Mouse (Mus musculus) gastrocnemius, postnatal 36 days (tissue): ENCODE results near the gene Sp7. TPM values are rescaled to one million over a fixed set of nuclear protein-coding genes. Genes with fewer than 3 reads are reported as not detected.

ENCODE experiments used
- DNase-seq, 2 experiments: peaks; one replicate each; pipeline ENCODE4 v3.0.0; 2022
- intact Hi-C: fragments of 180-260 bp; cut with DNase I; formaldehyde crosslinking; loops from one replicate; pipeline ENCODE4 v1.15.1; 2025
- long read RNA-seq, 2 experiments: library from polyadenylated mRNA; stranded (forward); transcript quantifications; one replicate each; pipeline ENCODE4 v2.0.0; 2021
- total RNA-seq, 2 experiments: library from RNA; stranded (reverse); gene quantifications; 2 replicates each; pipeline ENCODE4 v1.2.3; 2021

Gene Sp7
- total RNA-seq, result not detected
- long read RNA-seq, experiment 1, result 0 reads
- long read RNA-seq, experiment 2, partial matches to known transcripts, result 0 of 1 reads
- long read RNA-seq, experiment 2, other reads (novel, unspliced or antisense), result 1 of 1 reads

- intact Hi-C loops, result no loop called here
- no peak for DNase-seq
Observed at GRCm38 (mm10) chr15:102366733-102367344, at the start of gene Sp7. Gene Sp7, minus strand, starts transcription at chr15:102367182.

DNA sequence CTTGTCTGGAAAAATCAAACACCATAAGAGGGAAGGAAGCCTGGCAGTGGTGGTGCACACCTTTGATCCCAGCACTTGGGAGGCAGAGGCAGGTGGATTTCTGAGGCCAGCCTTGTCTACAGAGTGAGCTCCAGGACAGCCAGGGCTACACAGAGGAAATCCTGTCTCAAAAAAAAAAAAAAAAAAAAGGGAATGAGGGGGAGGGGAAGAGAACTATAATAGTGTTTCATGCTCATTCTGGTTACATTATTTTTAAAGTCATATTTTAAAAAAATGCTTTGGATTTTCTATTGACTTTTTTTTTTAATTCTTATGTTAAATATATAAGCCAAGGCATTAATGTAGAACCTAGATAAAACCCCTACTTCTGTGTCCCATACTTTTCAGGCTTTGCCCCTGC, 46.7 kb upstream of the Sp7 start:
- intact Hi-C loops, result no loop called here
- DNase-seq, result no peak

DNA sequence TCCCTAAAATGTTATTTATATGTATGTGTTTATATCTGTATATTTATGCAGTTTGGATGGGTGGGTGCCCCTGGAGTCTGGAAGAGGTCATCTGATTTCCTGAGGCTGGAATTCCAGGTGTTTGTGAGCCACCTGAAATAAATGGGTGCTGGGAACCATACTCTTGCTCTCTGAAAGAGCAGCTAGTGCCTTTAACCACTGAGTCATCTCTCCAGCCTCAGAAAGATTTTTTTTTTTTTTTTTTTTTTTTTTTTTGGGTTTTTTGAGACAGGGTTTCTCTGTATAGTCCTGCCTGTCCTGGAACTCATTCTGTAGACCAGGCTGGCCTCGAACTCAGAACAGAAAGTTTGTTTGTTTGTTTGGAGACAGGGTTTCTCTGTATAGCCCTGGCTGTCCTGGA, 44.1 kb upstream of the Sp7 start:
- intact Hi-C loops, result no loop called here

DNA sequence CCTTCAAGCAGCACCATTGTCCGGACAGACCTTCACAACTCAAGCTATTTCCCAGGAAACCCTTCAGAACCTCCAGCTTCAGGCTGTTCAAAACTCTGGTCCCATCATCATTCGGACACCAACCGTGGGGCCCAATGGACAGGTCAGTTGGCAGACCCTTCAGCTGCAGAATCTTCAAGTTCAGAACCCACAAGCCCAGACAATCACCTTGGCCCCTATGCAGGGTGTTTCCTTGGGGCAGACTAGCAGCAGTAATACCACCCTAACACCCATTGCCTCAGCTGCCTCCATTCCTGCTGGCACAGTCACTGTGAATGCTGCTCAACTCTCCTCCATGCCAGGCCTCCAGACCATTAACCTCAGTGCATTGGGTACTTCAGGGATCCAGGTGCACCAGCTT, 42.3 kb upstream of the Sp7 start:
- no peak for DNase-seq
- intact Hi-C loops, result no loop called here

More for the DNA sequence above, 44.1 kb upstream of the Sp7 start:
- no peak for DNase-seq

DNA sequence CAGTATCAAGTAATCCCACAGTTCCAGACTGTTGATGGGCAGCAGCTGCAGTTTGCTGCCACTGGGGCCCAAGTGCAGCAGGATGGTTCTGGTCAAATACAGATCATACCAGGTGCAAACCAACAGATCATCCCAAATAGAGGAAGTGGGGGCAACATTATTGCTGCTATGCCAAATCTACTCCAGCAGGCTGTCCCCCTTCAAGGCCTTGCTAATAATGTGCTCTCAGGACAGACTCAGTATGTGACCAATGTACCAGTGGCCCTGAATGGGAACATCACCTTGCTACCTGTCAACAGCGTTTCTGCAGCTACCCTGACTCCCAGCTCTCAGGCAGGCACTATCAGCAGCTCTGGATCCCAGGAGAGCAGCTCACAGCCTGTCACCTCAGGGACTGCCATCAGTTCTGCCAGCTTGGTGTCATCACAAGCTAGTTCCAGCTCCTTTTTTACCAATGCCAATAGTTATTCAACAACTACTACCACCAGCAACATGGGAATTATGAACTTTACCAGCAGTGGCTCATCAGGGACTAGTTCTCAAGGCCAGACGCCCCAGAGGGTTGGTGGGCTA, 41.7 kb upstream of the Sp7 start:
- intact Hi-C loops, result no loop called here

DNA sequence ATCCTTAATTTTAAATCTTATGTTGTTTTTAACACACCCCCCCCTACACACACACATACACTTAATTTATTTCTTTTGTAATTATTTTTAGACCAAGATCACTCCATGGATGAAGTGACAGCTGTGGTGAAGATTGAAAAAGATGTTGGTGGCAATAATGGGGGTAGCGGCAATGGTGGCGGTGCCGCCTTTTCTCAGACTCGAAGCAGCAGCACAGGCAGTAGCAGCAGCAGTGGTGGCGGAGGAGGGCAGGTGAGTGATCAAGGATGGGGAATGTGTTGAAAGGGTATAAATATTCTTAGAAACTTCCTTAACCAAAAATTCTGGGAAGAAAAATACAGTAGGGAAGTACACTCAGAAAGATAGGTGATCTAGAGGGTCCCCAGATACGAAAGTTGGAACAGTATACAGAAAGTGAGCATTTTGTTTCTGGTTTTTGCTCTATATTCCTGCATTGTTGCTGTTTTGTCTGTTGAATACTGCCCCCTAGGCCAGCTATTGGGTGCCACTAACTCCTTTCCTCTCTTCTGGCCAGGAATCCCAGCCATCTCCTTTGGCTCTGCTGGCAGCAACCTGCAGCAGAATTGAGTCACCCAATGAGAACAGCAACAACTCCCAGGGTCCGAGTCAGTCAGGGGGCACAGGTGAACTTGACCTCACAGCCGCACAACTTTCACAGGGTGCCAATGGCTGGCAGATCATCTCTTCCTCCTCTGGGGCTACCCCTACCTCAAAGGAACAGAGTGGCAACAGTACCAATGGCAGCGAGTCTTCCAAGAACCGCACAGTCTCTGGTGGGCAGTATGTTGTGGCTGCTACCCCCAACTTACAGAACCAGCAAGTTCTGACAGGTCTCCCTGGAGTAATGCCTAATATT, 40.9 kb upstream of the Sp7 start:
- intact Hi-C loops, result no loop called here
- no peak for DNase-seq

More for the DNA sequence above, 41.7 kb upstream of the Sp7 start:
- DNase-seq, result no peak

GRCm38 (mm10) chr15:102406912-102407580, 40.1 kb upstream of the Sp7 start:
- DNase-seq, result no peak
- intact Hi-C loops, result no loop called here

GRCm38 (mm10) chr15:102406196-102406911, 39.4 kb upstream of the Sp7 start:
- intact Hi-C loops, result no loop called here
- DNase-seq, result peak; percentile 79 to 87

GRCm38 (mm10) chr15:102405489-102406195, 38.7 kb upstream of the Sp7 start, which contains the start of gene Sp1:
Gene Sp1, plus strand, starts transcription at chr15:102406143.
- DNase-seq, result peak; percentile 94 to 99
- intact Hi-C loops, result no loop called here

- intact Hi-C loops, result no loop called here
Observed at GRCm38 (mm10) chr15:102404608-102405488, 37.9 kb upstream of the Sp7 start.

GRCm38 (mm10) chr15:102402210-102402609, 35.2 kb upstream of the Sp7 start:
- DNase-seq, result no peak
- intact Hi-C loops, result no loop called here

More at GRCm38 (mm10) chr15:102404608-102405488, 37.9 kb upstream of the Sp7 start:
- peak in 1 of 2 experiments; percentile 95 for DNase-seq

- intact Hi-C loops, result no loop called here
- no peak for DNase-seq
Observed at GRCm38 (mm10) chr15:102401278-102401677, 34.3 kb upstream of the Sp7 start.

GRCm38 (mm10) chr15:102400476-102401045, 33.6 kb upstream of the Sp7 start:
- intact Hi-C loops, result no loop called here
- DNase-seq, result no peak

GRCm38 (mm10) chr15:102399229-102400221, 32.5 kb upstream of the Sp7 start:
- intact Hi-C loops, result no loop called here
- DNase-seq, result peak; percentile 92 to 96

GRCm38 (mm10) chr15:102398629-102399028, 31.6 kb upstream of the Sp7 start:
- DNase-seq, result no peak
- intact Hi-C loops, result no loop called here

- intact Hi-C loops, result no loop called here
- peak in 1 of 2 experiments; percentile 24 for DNase-seq
Observed at GRCm38 (mm10) chr15:102395061-102395460, 28.1 kb upstream of the Sp7 start.

DNA sequence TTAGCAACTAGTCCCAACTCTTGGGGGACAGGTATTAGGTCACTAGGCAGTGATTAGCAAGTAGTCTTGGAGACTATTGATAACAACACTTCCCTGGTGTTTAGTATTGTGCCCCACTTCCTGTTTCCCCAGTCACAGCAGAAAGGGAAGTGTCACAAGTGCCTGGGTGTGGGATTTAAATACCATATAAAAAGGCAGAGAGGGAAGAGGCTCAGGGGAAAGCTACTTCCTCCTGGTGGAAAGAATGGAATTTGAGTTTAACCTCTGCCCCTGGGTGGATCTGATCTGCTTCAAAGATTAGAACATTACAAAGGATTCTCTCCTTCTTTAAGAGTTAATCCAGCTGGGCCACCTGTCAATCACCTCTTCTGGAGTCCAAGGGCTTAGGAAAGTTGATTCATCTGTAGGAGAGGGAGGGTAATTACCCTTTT, 26.6 kb upstream of the Sp7 start:
- no peak for DNase-seq
- intact Hi-C loops, result no loop called here
